ENCODE assay signal across 22 mouse cellular contexts in the genomic region with DNA sequence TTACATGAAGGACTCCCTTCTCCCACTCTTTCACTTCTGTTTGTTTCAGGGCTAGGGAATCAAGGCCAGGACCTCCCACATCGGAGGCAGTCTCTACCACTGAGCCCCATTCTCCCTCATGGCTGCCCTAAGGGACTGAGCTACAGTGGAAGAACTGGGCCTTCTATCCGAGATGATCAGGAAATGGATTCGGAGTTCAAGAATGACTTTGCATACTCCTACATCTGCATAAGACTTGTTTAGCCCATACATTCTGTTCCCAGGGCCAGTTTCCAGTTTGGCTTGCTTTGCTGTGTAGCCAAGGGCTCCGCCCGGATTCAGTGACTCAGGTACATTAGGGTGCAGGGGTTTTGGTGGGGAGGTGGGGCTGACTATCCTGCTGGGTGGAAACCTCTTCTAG. TPM values are rescaled to one million over a fixed set of nuclear protein-coding genes. Genes with fewer than 3 reads are reported as not detected.
DNase-seq lines count a peak whose midpoint lies in the region; ATAC-seq and TF ChIP-seq lines count a peak whose summit lies in the region.
"Had no signal": no experiment of that assay in that cellular context is flagged by ENCODE, and none has a peak within 500 bp of the region (broad histone marks: within the 10 kb centered on the region; RNA-seq: fewer than 3 reads in every experiment).

No protein-coding gene starts in this region.

- TF ChIP-seq CTCF in testis, adult 2 months (IDR thresholded peaks at IDR 0.05; ENCODE audit: control insufficient read depth, insufficient read depth, insufficient replicate concordance, low read depth, low read length), result no peak

- ATAC-seq in stomach, embryonic 14.5 days (ENCODE audit: insufficient number of reproducible peaks, insufficient read depth, low FRiP score, low read depth), result no peak
- ATAC-seq: CD4-positive, CD25-positive, alpha-beta regulatory T cell, adult 4 months; forebrain, embryonic 14.5 days; hindbrain, postnatal 0 days; intestine, postnatal 0 days had no signal

- peak overlapping the region; percentile 67 for H3K4me3 ChIP-seq in testis, adult 2 months (ENCODE audit: control insufficient read depth, low read depth, low read length)
- H3K4me3 ChIP-seq in stomach, embryonic 14.5 days (ENCODE audit: low read depth, low read length), result no peak overlapping the region
- H3K4me3 ChIP-seq: erythroblast, embryonic 14.5 days; heart, embryonic 10.5 days; layer of hippocampus, adult 2 months; megakaryocyte, embryonic 14.5 days had no signal

- whole genome bisulfite sequencing in stomach, embryonic 14.5 days, result 76% methylated on average over 5 of the region's 5 CpGs

- H3K27me3 ChIP-seq in testis, adult 2 months (ENCODE audit: control insufficient read depth, insufficient read depth, low read length), result no peaks in the 10 kb centered on the region
- H3K27me3 ChIP-seq in stomach, embryonic 14.5 days (ENCODE audit: control insufficient read depth, insufficient read depth, low read length), result no peaks in the 10 kb centered on the region

- no peak overlapping the region for H3K9ac ChIP-seq in stomach, embryonic 14.5 days (replicated peaks; ENCODE audit: low read depth, low read length)

- TF ChIP-seq POLR2A in testis, adult 2 months (IDR thresholded peaks at IDR 0.05; ENCODE audit: control insufficient read depth, low read depth, low read length), result no peak

- H3K36me3 ChIP-seq in testis, adult 2 months (ENCODE audit: control insufficient read depth, insufficient read depth, low read length), result no peaks in the 10 kb centered on the region
- H3K36me3 ChIP-seq in stomach, embryonic 14.5 days (ENCODE audit: control insufficient read depth, insufficient read depth, low read length), result no peaks in the 10 kb centered on the region
- H3K36me3 ChIP-seq: heart, embryonic 10.5 days had no signal

- H3K4me2 ChIP-seq in stomach, embryonic 14.5 days (replicated peaks; ENCODE audit: low read depth, low read length), result no peak overlapping the region

- H3K27ac ChIP-seq in testis, adult 2 months (ENCODE audit: control insufficient read depth, insufficient read depth, low read depth, low read length), result 0 out of 2 replicates have a peak overlapping the region, but pooled peaks have one; percentile 27
- H3K27ac ChIP-seq in stomach, embryonic 14.5 days (ENCODE audit: low read length), result peak overlapping the region; percentile 41; the same call in 1 of the 2 replicates
- H3K27ac ChIP-seq: heart, embryonic 10.5 days; hindbrain, postnatal 0 days; layer of hippocampus, adult 2 months had no signal

- peaks cover 41% of the 10 kb centered on the region for H3K4me1 ChIP-seq in testis, adult 2 months (ENCODE audit: control insufficient read depth, insufficient read depth, low read length)
- H3K4me1 ChIP-seq in stomach, embryonic 14.5 days (ENCODE audit: control insufficient read depth, insufficient read depth, low read length), result peaks cover 18% of the 10 kb centered on the region

- DNase-seq in cerebellum, adult 9-11 months, result peak; percentile 45
- DNase-seq in cerebellum, adult 18-20 months, result no peak
- no peak for DNase-seq in testis, postnatal 14 days (ENCODE audit: low spot score)
- DNase-seq in lung, adult 18-20 months, result no peak
- DNase-seq in urinary bladder, postnatal 14 days (ENCODE audit: low spot score), result no peak
- DNase-seq: cerebellum, adult 8-10 months; kidney, postnatal 25 days; lung, adult 2 months; midbrain, embryonic 14.5 days; thymus, postnatal 36 days had no signal

- no peaks in the 10 kb centered on the region for H3K9me3 ChIP-seq in stomach, embryonic 14.5 days (ENCODE audit: control insufficient read depth, low read depth, low read length)
- H3K9me3 ChIP-seq: heart, embryonic 10.5 days; megakaryocyte, embryonic 14.5 days had no signal

RNA-seq across cellular contexts. Expression of a gene that starts 2.7 kb away (rescaled TPM):
- 16.4 and 17.9 TPM in 2 replicates for polyA plus RNA-seq in testis, adult 2 months (2012; rRNA removed)
- polyA plus RNA-seq in stomach, embryonic 14.5 days (2014; fragmentation: Nextera tagmentation; extraction: Ambion mirVana), result 15.7 and 19.1 TPM in 2 replicates

RNA-seq across cellular contexts. Expression of a gene that starts 33.2 kb away (rescaled TPM):
- 0.22 and 0.32 TPM in 2 replicates for polyA plus RNA-seq in testis, adult 2 months (2012; rRNA removed)
- 0.15 and 0.42 TPM in 2 replicates for polyA plus RNA-seq in stomach, embryonic 14.5 days (2014; fragmentation: Nextera tagmentation; extraction: Ambion mirVana)
- polyA plus RNA-seq: erythroblast, embryonic 14.5 days; heart, postnatal 0 days; midbrain, embryonic 14.5 days had no signal

RNA-seq across cellular contexts. Expression of a gene that starts 36.2 kb away (rescaled TPM):
- 3.8 and 5.4 TPM in 2 replicates for polyA plus RNA-seq in testis, adult 2 months (2012; rRNA removed)
- polyA plus RNA-seq in stomach, embryonic 14.5 days (2014; fragmentation: Nextera tagmentation; extraction: Ambion mirVana), result 25.2 and 26.5 TPM in 2 replicates

RNA-seq across cellular contexts. Expression of a gene that starts 49.7 kb away (rescaled TPM):
- polyA plus RNA-seq in testis, adult 2 months (2012; rRNA removed), result 8.9 and 9.4 TPM in 2 replicates
- polyA plus RNA-seq in stomach, embryonic 14.5 days (2014; fragmentation: Nextera tagmentation; extraction: Ambion mirVana), result 17.7 and 19.7 TPM in 2 replicates

RNA-seq across cellular contexts. Expression of a gene that starts 52.1 kb away (rescaled TPM):
- polyA plus RNA-seq in testis, adult 2 months (2012; rRNA removed), result 2.1 and 4.0 TPM in 2 replicates
- polyA plus RNA-seq in stomach, embryonic 14.5 days (2014; fragmentation: Nextera tagmentation; extraction: Ambion mirVana), result 46.8 and 48.7 TPM in 2 replicates
- polyA plus RNA-seq: frontal cortex, adult 2 months had no signal
